Mouse (Mus musculus) heart, adult 2 months (tissue): ENCODE measurements at regions not wholly inside any gene's neighbourhood (a gene's known extent, or its start where the extent isn't known, plus 50 kb on each side); places are given as distances from the start of the nearest gene placed in this dataset.

Experiments used
- DNase-seq, 2 experiments: peaks; one replicate each; pipeline ENCODE4 v3.0.0; 2021
- H3K27ac ChIP-seq: fragments of 200-600 bp; 2 replicates; pipeline ENCODE4 v1.8.1; 2022
- H3K27me3 ChIP-seq: fragments of 200-500 bp; 2 replicates; pipeline ENCODE4 v1.6.1; 2012; ENCODE audit warnings: mild to moderate bottlenecking, low read length, inconsistent platforms, mixed read lengths; ENCODE audit not compliant: control insufficient read depth, insufficient read depth
- H3K36me3 ChIP-seq: fragments of 200-500 bp; 2 replicates; pipeline ENCODE4 v1.6.1; 2012; ENCODE audit warnings: low read length, inconsistent platforms; ENCODE audit not compliant: control insufficient read depth, insufficient read depth
- H3K4me1 ChIP-seq: fragments of 200-500 bp; 2 replicates; pipeline ENCODE4 v1.6.1; 2011; ENCODE audit warnings: low read length; ENCODE audit not compliant: control insufficient read depth, insufficient read depth
- H3K4me3 ChIP-seq: fragments of 200-600 bp; 2 replicates; pipeline ENCODE4 v1.8.1; 2022
- H3K79me2 ChIP-seq: fragments of 200-500 bp; replicated peaks from 2 replicates; pipeline ENCODE4 v1.6.1; 2012; ENCODE audit warnings: mild to moderate bottlenecking, inconsistent platforms, low read length, moderate library complexity, mixed read lengths; ENCODE audit not compliant: control insufficient read depth, insufficient read depth
- H3K9ac ChIP-seq: fragments of 200-500 bp; 2 replicates; pipeline ENCODE4 v1.6.1; 2012; ENCODE audit warnings: low read depth, mild to moderate bottlenecking, control low read depth, inconsistent platforms, low read length, mixed read lengths
- CTCF ChIP-seq: fragments of 200-600 bp; IDR thresholded peaks from 2 replicates; pipeline ENCODE4 v1.8.1; 2022; ENCODE audit warnings: antibody characterized with exemption, mild to moderate bottlenecking, moderate library complexity
- EP300 ChIP-seq: fragments of 200-500 bp; IDR thresholded peaks from 2 replicates; pipeline ENCODE4 v1.6.1; 2011; ENCODE audit warnings: low read depth, low read length, control low read depth; ENCODE audit not compliant: insufficient read depth
- POLR2A ChIP-seq: fragments of 200-500 bp; IDR thresholded peaks from 2 replicates; pipeline ENCODE4 v1.6.1; 2011; ENCODE audit warnings: mild to moderate bottlenecking, low read depth, low read length, control low read depth; ENCODE audit not compliant: insufficient read depth
- WGBS: fragments of 180-500 bp; shearing (Covaris S2); methylation state at CpG from one replicate; pipeline ENCODE4 v1.1.7; 2018; 5-methylcytosine and 5-hydroxymethylcytosine counted together
- intact Hi-C: fragments of 180-260 bp; cut with DNase I; formaldehyde crosslinking; loops from one replicate; pipeline ENCODE4 v1.15.1; 2025

- H3K4me3 ChIP-seq = no peak overlapping the region
- no peaks in the 10 kb centered on the region for H3K4me1 ChIP-seq
- H3K9ac ChIP-seq = no peak overlapping the region
- no peak overlapping the region for H3K27ac ChIP-seq
- TF ChIP-seq EP300 (no peak), POLR2A (no peak), CTCF (no peak)
- H3K27me3 ChIP-seq = no peaks in the 10 kb centered on the region
- no peaks in the 10 kb centered on the region for H3K36me3 ChIP-seq
- intact Hi-C loops = no loop called here
- DNase-seq = no peak
- no peaks in the 10 kb centered on the region for H3K79me2 ChIP-seq
Measured at GRCm38 (mm10) chr3:66433216-66433615, 136.6 kb upstream of the Veph1 start.

GRCm38 (mm10) chr3:66430187-66430586 lies 133.6 kb upstream of the Veph1 start:
- no peaks in the 10 kb centered on the region for H3K4me1 ChIP-seq
- H3K79me2 ChIP-seq = no peaks in the 10 kb centered on the region
- H3K27me3 ChIP-seq = no peaks in the 10 kb centered on the region
- intact Hi-C loops = no loop called here
- no peak for DNase-seq
- H3K27ac ChIP-seq = no peak overlapping the region
- WGBS = 72% methylated on average over 3 of the region's 3 CpGs
- no peaks in the 10 kb centered on the region for H3K36me3 ChIP-seq
- no peak overlapping the region for H3K4me3 ChIP-seq
- no peak overlapping the region for H3K9ac ChIP-seq
- TF ChIP-seq CTCF = no peak
- TF ChIP-seq POLR2A = no peak
- TF ChIP-seq EP300 = no peak

- WGBS = 66% methylated on average over 6 of the region's 6 CpGs
- TF ChIP-seq CTCF (no peak), EP300 (no peak), POLR2A (no peak)
- intact Hi-C loops = no loop called here
Measured at GRCm38 (mm10) chr3:66422445-66423037, 125.9 kb upstream of the Veph1 start.

GRCm38 (mm10) chr3:66410706-66411277 lies 114.2 kb upstream of the Veph1 start:
- Histone ChIP-seq H3K27ac (no peak overlapping the region), H3K9ac (no peak overlapping the region), H3K4me1 (no peaks in the 10 kb centered on the region), H3K27me3 (no peaks in the 10 kb centered on the region), H3K79me2 (no peaks in the 10 kb centered on the region), H3K4me3 (no peak overlapping the region), H3K36me3 (no peaks in the 10 kb centered on the region)
- intact Hi-C loops = loop anchor here (2.0 kb wide), 2 partner anchors 856 to 934 kb away; no protein-coding TSS in a partner anchor
- WGBS = 42% methylated on average over 11 of the region's 11 CpGs
- no peak for DNase-seq
- TF ChIP-seq POLR2A (no peak), CTCF (peak; percentile 72), EP300 (no peak)

More at GRCm38 (mm10) chr3:66422445-66423037, 125.9 kb upstream of the Veph1 start:
- no peaks in the 10 kb centered on the region for H3K27me3 ChIP-seq
- H3K4me1 ChIP-seq = no peaks in the 10 kb centered on the region
- no peaks in the 10 kb centered on the region for H3K79me2 ChIP-seq
- H3K36me3 ChIP-seq = no peaks in the 10 kb centered on the region
- DNase-seq = no peak
- H3K4me3 ChIP-seq = no peak overlapping the region
- H3K27ac ChIP-seq = no peak overlapping the region
- H3K9ac ChIP-seq = no peak overlapping the region

- no peak overlapping the region for H3K9ac ChIP-seq
- no peaks in the 10 kb centered on the region for H3K27me3 ChIP-seq
- no peak overlapping the region for H3K27ac ChIP-seq
- intact Hi-C loops = no loop called here
- no peak overlapping the region for H3K4me3 ChIP-seq
- WGBS = 73% methylated on average over 7 of the region's 7 CpGs
- no peaks in the 10 kb centered on the region for H3K4me1 ChIP-seq
- DNase-seq = no peak
- TF ChIP-seq POLR2A = no peak
- no peak for TF ChIP-seq CTCF
- no peak for TF ChIP-seq EP300
- H3K36me3 ChIP-seq = no peaks in the 10 kb centered on the region
- no peaks in the 10 kb centered on the region for H3K79me2 ChIP-seq
Measured at GRCm38 (mm10) chr3:66408791-66409190, 112.2 kb upstream of the Veph1 start.

GRCm38 (mm10) chr3:66405645-66406044 lies 109.0 kb upstream of the Veph1 start:
- H3K4me1 ChIP-seq = no peaks in the 10 kb centered on the region
- no peaks in the 10 kb centered on the region for H3K36me3 ChIP-seq
- no peak overlapping the region for H3K27ac ChIP-seq
- H3K79me2 ChIP-seq = no peaks in the 10 kb centered on the region
- 56% methylated on average over 4 of the region's 4 CpGs for WGBS
- no peak overlapping the region for H3K9ac ChIP-seq
- no peak for TF ChIP-seq POLR2A
- no peak for TF ChIP-seq CTCF
- intact Hi-C loops = no loop called here
- no peak overlapping the region for H3K4me3 ChIP-seq
- no peaks in the 10 kb centered on the region for H3K27me3 ChIP-seq
- no peak for DNase-seq
